Comparison of ENCODE assay signal across 17 mouse cellular contexts in genomic region chr6:148958712-148959111, GRCm38 (mm10). TPM values are rescaled to one million over a fixed set of nuclear protein-coding genes. Genes with fewer than 3 reads are reported as not detected.
DNase-seq lines count a peak whose midpoint lies in the region; ATAC-seq and TF ChIP-seq lines count a peak whose summit lies in the region.
"Had no signal": no experiment of that assay in that cellular context is flagged by ENCODE, and none has a peak within 500 bp of the region (broad histone marks: within the 10 kb centered on the region; RNA-seq: fewer than 3 reads in every experiment).

No protein-coding gene starts in this region.

- H3K36me3 ChIP-seq in liver, embryonic 11.5 days (ENCODE audit: control insufficient read depth, insufficient read depth, low read length), result no peaks in the 10 kb centered on the region
- H3K36me3 ChIP-seq in liver, embryonic 12.5 days, result no peaks in the 10 kb centered on the region
- H3K36me3 ChIP-seq in ES-E14 (ENCODE audit: control insufficient read depth, insufficient read depth, low read length, poor library complexity, severe bottlenecking), result no peaks in the 10 kb centered on the region
- H3K36me3 ChIP-seq: heart, embryonic 10.5 days; limb, embryonic 12.5 days had no signal

- no peak overlapping the region for H3K4me2 ChIP-seq in liver, embryonic 11.5 days
- H3K4me2 ChIP-seq in liver, embryonic 12.5 days, result no peak overlapping the region
- H3K4me2 ChIP-seq: limb, embryonic 12.5 days had no signal

- peaks cover 5% of the 10 kb centered on the region; the same call in 1 of the 2 replicates for H3K4me1 ChIP-seq in liver, embryonic 11.5 days (replicated peaks; ENCODE audit: control insufficient read depth, insufficient read depth, low read length)
- H3K4me1 ChIP-seq in liver, embryonic 12.5 days, result peaks cover 6% of the 10 kb centered on the region
- H3K4me1 ChIP-seq in ES-E14 (ENCODE audit: control insufficient read depth in 2 of 2, insufficient read depth in 2 of 2, low read length in 2 of 2, poor library complexity in 1 of 2), result peaks cover 11 to 18% of the 10 kb centered on the region in 2 experiments

- H3K27ac ChIP-seq in liver, embryonic 11.5 days (ENCODE audit: low read depth, low read length), result no peak overlapping the region
- no peak overlapping the region for H3K27ac ChIP-seq in liver, embryonic 12.5 days
- peak overlapping the region; percentile 48 for H3K27ac ChIP-seq in ES-E14 (ENCODE audit: insufficient read depth, low read depth, low read length, poor library complexity, severe bottlenecking)
- H3K27ac ChIP-seq: heart, embryonic 10.5 days; hindbrain, postnatal 0 days; left cerebral cortex, adult 2 months; limb, embryonic 12.5 days had no signal

- no peaks in the 10 kb centered on the region for H3K27me3 ChIP-seq in liver, embryonic 11.5 days (replicated peaks; ENCODE audit: control insufficient read depth, insufficient read depth, low read length)
- H3K27me3 ChIP-seq in liver, embryonic 12.5 days (replicated peaks), result no peaks in the 10 kb centered on the region
- H3K27me3 ChIP-seq: limb, embryonic 12.5 days had no signal

- 0 out of 2 replicates have a peak, but pooled peaks have one; percentile 16 for ATAC-seq in liver, embryonic 11.5 days (replicated peaks; ENCODE audit: low FRiP score)
- no peak for ATAC-seq in liver, embryonic 12.5 days
- peak; percentile 34 for ATAC-seq in megakaryocyte, adult 5-6 weeks (ENCODE audit: poor library complexity, severe bottlenecking)
- ATAC-seq: forebrain, embryonic 14.5 days; hindbrain, postnatal 0 days had no signal

- DNase-seq in liver, embryonic 11.5 days (ENCODE audit: low spot score), result no peak
- peak; percentile 26 for DNase-seq in CD4-positive, CD25-positive, alpha-beta regulatory T cell, adult 2 months (ENCODE audit: low read depth, low spot score)
- no peak for DNase-seq in ES-E14 (ENCODE audit: low read depth, low spot score)
- no peak for DNase-seq in adrenal gland, adult (ENCODE audit: inconsistent age in 2 of 2, low spot score in 1 of 2)
- no peak for DNase-seq in adrenal gland, postnatal 36 days
- DNase-seq: cerebellum, adult 9-11 months; heart, postnatal 14 days; kidney, adult 9 months; lung, adult 18-20 months; spleen, adult 18-20 months had no signal

- in situ Hi-C loops in ES-E14 (cut with MboI; ENCODE audit: low sequenced_read_pairs in 2 of 2, unreplicated experiment in 2 of 2), result no loop called here

- 75% methylated on average over 1 of the region's 1 CpGs for WGBS in liver, embryonic 11.5 days
- WGBS in liver, embryonic 12.5 days (ENCODE audit: insufficient replicate concordance), result 74% methylated on average over 1 of the region's 1 CpGs

- no peaks in the 10 kb centered on the region for H3K9me3 ChIP-seq in liver, embryonic 11.5 days (ENCODE audit: control insufficient read depth, low read length)
- no peaks in the 10 kb centered on the region for H3K9me3 ChIP-seq in liver, embryonic 12.5 days (replicated peaks)
- no peaks in the 10 kb centered on the region for H3K9me3 ChIP-seq in ES-E14 (ENCODE audit: control insufficient read depth, insufficient read depth, low read depth, low read length)
- H3K9me3 ChIP-seq: heart, embryonic 10.5 days; limb, embryonic 12.5 days had no signal

- H3K9ac ChIP-seq in liver, embryonic 11.5 days (ENCODE audit: low read depth, low read length), result no peak overlapping the region
- no peak overlapping the region for H3K9ac ChIP-seq in liver, embryonic 12.5 days
- peak overlapping the region; percentile 34; the same call in 1 of the 2 replicates for H3K9ac ChIP-seq in ES-E14 (ENCODE audit: insufficient read depth, low read depth, low read length, poor library complexity, severe bottlenecking)
- H3K9ac ChIP-seq: limb, embryonic 12.5 days had no signal

- no peak overlapping the region for H3K4me3 ChIP-seq in liver, embryonic 11.5 days (ENCODE audit: low read depth, low read length)
- H3K4me3 ChIP-seq in liver, embryonic 12.5 days, result no peak overlapping the region
- H3K4me3 ChIP-seq in ES-E14 (ENCODE audit: insufficient read depth in 1 of 2, low read depth in 1 of 2, low read length in 2 of 2, poor library complexity in 1 of 2, severe bottlenecking in 1 of 2), result no peak overlapping the region
- H3K4me3 ChIP-seq: heart, embryonic 10.5 days; left cerebral cortex, adult 2 months; limb, embryonic 12.5 days had no signal

TF ChIP-seq in ES-E14, 5 proteins besides CTCF, POLR2A, EP300 and RAD21:
- TF ChIP-seq CHD2 (IDR thresholded peaks at IDR 0.05; ENCODE audit: low read depth, low read length), result no peak
- no peak for TF ChIP-seq HCFC1 (IDR thresholded peaks at IDR 0.05; ENCODE audit: borderline replicate concordance, insufficient read depth, low read length)
- no peak for TF ChIP-seq MAFK (IDR thresholded peaks at IDR 0.05; ENCODE audit: insufficient read depth, low read depth, low read length)
- no peak for TF ChIP-seq ZC3H11A (IDR thresholded peaks at IDR 0.05; ENCODE audit: borderline replicate concordance, low read depth, low read length)

RNA-seq across cellular contexts. Expression of gene Sinhcaf, which starts 12.4 kb away (rescaled TPM):
- polyA plus RNA-seq in liver, embryonic 11.5 days (2014; fragmentation: Nextera tagmentation; extraction: Ambion mirVana), result 102 and 104 TPM in 2 replicates
- polyA plus RNA-seq in liver, embryonic 12.5 days (2016; fragmentation: Nextera tagmentation; extraction: Ambion mirVana), result 44.0 and 45.4 TPM in 2 replicates
- 193 and 205 TPM in 2 replicates for total RNA-seq in ES-E14 (2012; rRNA removed)
- total RNA-seq in megakaryocyte, adult 5-6 weeks (2015), result 12.4 and 16.8 TPM in 2 replicates
- total RNA-seq in megakaryocyte, adult 5-6 weeks (2017), result 31.7 and 33.8 TPM in 2 replicates
- total RNA-seq in adrenal gland, postnatal 36 days (2021), result 10 to 100 TPM; 21.5 to 35.0 TPM
